9 mouse cellular contexts compared by ENCODE assay signal in genomic region chr4:64437744-64438594, GRCm38 (mm10).
A peak's percentile ranks its signal among the peaks of the same experiment; 100 is the strongest.
DNase-seq lines count a peak whose midpoint lies in the region; ATAC-seq and TF ChIP-seq lines count a peak whose summit lies in the region.
"Had no signal": no experiment of that assay in that cellular context is flagged by ENCODE, and none has a peak within 500 bp of the region (broad histone marks: within the 10 kb centered on the region; RNA-seq: fewer than 3 reads in every experiment).

No protein-coding gene starts in this region.

- H3K4me2 ChIP-seq in kidney, embryonic 15.5 days: no peak overlapping the region
- no peak overlapping the region for H3K4me2 ChIP-seq in embryonic facial prominence, embryonic 12.5 days (replicated peaks)
- no peak overlapping the region for H3K4me2 ChIP-seq in midbrain, postnatal 0 days (ENCODE audit: low read depth, low read length, poor library complexity, severe bottlenecking)

- no peak for TF ChIP-seq POLR2A in kidney, adult 2 months (IDR thresholded peaks at IDR 0.05; ENCODE audit: low read depth, low read length)

- no peak for DNase-seq in kidney, adult 2 months
- peak; percentile 53 for DNase-seq in limb, embryonic 10.5 days (ENCODE audit: low spot score)
- no peak for DNase-seq in midbrain, postnatal 0 days (ENCODE audit: low spot score)
- DNase-seq in urinary bladder, postnatal 36 days (ENCODE audit: low spot score in 2 of 2): no peak
- DNase-seq in layer of hippocampus, postnatal 36 days: no peak
- DNase-seq in liver: no peak
- DNase-seq: adrenal gland, adult 2 months had no signal

- no peak for TF ChIP-seq CTCF in kidney, adult 2 months (conservative IDR thresholded peaks at IDR 0.05; ENCODE audit: insufficient read depth, insufficient read length, low read depth, low read length)
- no peak for TF ChIP-seq CTCF in midbrain, postnatal 0 days (IDR thresholded peaks at IDR 0.05)

- no peaks in the 10 kb centered on the region for H3K9me3 ChIP-seq in kidney, embryonic 15.5 days (replicated peaks)
- H3K9me3 ChIP-seq in embryonic facial prominence, embryonic 12.5 days: no peaks in the 10 kb centered on the region
- no peaks in the 10 kb centered on the region for H3K9me3 ChIP-seq in limb, embryonic 10.5 days (replicated peaks)
- no peaks in the 10 kb centered on the region for H3K9me3 ChIP-seq in midbrain, postnatal 0 days (ENCODE audit: low read length)

- no peak for ATAC-seq in kidney, embryonic 15.5 days (replicated peaks; ENCODE audit: low FRiP score)
- peak; percentile 80 for ATAC-seq in embryonic facial prominence, embryonic 12.5 days (ENCODE audit: insufficient number of reproducible peaks, insufficient read depth, low FRiP score, low TSS enrichment)
- ATAC-seq in midbrain, postnatal 0 days (ENCODE audit: low FRiP score): 0 out of 2 replicates have a peak, but pooled peaks have one; percentile 23

- no peak overlapping the region for H3K4me3 ChIP-seq in kidney, embryonic 15.5 days (replicated peaks)
- H3K4me3 ChIP-seq in kidney, adult 2 months (ENCODE audit: insufficient read depth, low read depth, low read length): no peak overlapping the region
- H3K4me3 ChIP-seq in embryonic facial prominence, embryonic 12.5 days: no peak overlapping the region
- no peak overlapping the region for H3K4me3 ChIP-seq in limb, embryonic 10.5 days
- H3K4me3 ChIP-seq in midbrain, postnatal 0 days (ENCODE audit: low read depth, low read length): no peak overlapping the region

- no peaks in the 10 kb centered on the region for H3K27me3 ChIP-seq in kidney, embryonic 15.5 days
- no peaks in the 10 kb centered on the region for H3K27me3 ChIP-seq in kidney, adult 2 months (replicated peaks; ENCODE audit: control insufficient read depth, insufficient read depth, low read length)
- no peaks in the 10 kb centered on the region for H3K27me3 ChIP-seq in embryonic facial prominence, embryonic 12.5 days
- no peaks in the 10 kb centered on the region for H3K27me3 ChIP-seq in limb, embryonic 10.5 days (ENCODE audit: low read depth, poor library complexity, severe bottlenecking)
- no peaks in the 10 kb centered on the region for H3K27me3 ChIP-seq in midbrain, postnatal 0 days (ENCODE audit: insufficient read depth, low read length)

- H3K9ac ChIP-seq in kidney, embryonic 15.5 days: no peak overlapping the region
- H3K9ac ChIP-seq in embryonic facial prominence, embryonic 12.5 days: no peak overlapping the region
- no peak overlapping the region for H3K9ac ChIP-seq in midbrain, postnatal 0 days (replicated peaks; ENCODE audit: low read length, poor library complexity, severe bottlenecking)

- 61% methylated on average over 13 of the region's 13 CpGs for WGBS in kidney, embryonic 15.5 days
- 63% methylated on average over 13 of the region's 13 CpGs for WGBS in kidney, adult 2 months
- 24% methylated on average over 13 of the region's 13 CpGs for WGBS in embryonic facial prominence, embryonic 12.5 days
- 60% methylated on average over 13 of the region's 13 CpGs for WGBS in limb, embryonic 10.5 days
- 71% methylated on average over 13 of the region's 13 CpGs for WGBS in midbrain, postnatal 0 days

- H3K27ac ChIP-seq in kidney, embryonic 15.5 days: peak overlapping the region; percentile 18; the same call in 1 of the 2 replicates
- no peak overlapping the region for H3K27ac ChIP-seq in kidney, adult 2 months (ENCODE audit: insufficient read depth, low read depth, low read length)
- H3K27ac ChIP-seq in embryonic facial prominence, embryonic 12.5 days: peak overlapping the region; percentile 82
- H3K27ac ChIP-seq in limb, embryonic 10.5 days: peak overlapping the region; percentile 51
- no peak overlapping the region for H3K27ac ChIP-seq in midbrain, postnatal 0 days (ENCODE audit: low read depth, low read length)

- H3K36me3 ChIP-seq in kidney, embryonic 15.5 days: no peaks in the 10 kb centered on the region
- no peaks in the 10 kb centered on the region for H3K36me3 ChIP-seq in kidney, adult 2 months (ENCODE audit: control insufficient read depth, insufficient read depth, low read length)
- no peaks in the 10 kb centered on the region for H3K36me3 ChIP-seq in embryonic facial prominence, embryonic 12.5 days
- H3K36me3 ChIP-seq in limb, embryonic 10.5 days: no peaks in the 10 kb centered on the region
- H3K36me3 ChIP-seq in midbrain, postnatal 0 days (ENCODE audit: insufficient read depth, low read length): no peaks in the 10 kb centered on the region

- H3K4me1 ChIP-seq in kidney, embryonic 15.5 days: no peaks in the 10 kb centered on the region
- H3K4me1 ChIP-seq in kidney, adult 2 months (ENCODE audit: control insufficient read depth, insufficient read depth, low read length): no peaks in the 10 kb centered on the region
- peaks cover 18% of the 10 kb centered on the region; the same call in 1 of the 2 replicates for H3K4me1 ChIP-seq in embryonic facial prominence, embryonic 12.5 days
- H3K4me1 ChIP-seq in limb, embryonic 10.5 days: peaks cover 11% of the 10 kb centered on the region
- no peaks in the 10 kb centered on the region for H3K4me1 ChIP-seq in midbrain, postnatal 0 days (ENCODE audit: insufficient read depth, low read length)

Comparison
In these comparisons a context has a peak if more than half of its experiments do, and no peak if none do; other contexts are left out.
1. H3K27ac ChIP-seq: peak in kidney, embryonic 15.5 days (single experiment), embryonic facial prominence, embryonic 12.5 days (single experiment) and limb, embryonic 10.5 days (single experiment); none in kidney, adult 2 months (single experiment) and midbrain, postnatal 0 days (single experiment).